Mouse (Mus musculus): ENCODE measurements around the gene Ptprc.

- TF ChIP-seq CTCF (conservative IDR thresholded peaks at IDR 0.05; ENCODE audit: insufficient read depth, insufficient read length, low read depth, low read length) (no peak), POLR2A (IDR thresholded peaks at IDR 0.05; ENCODE audit: low read depth, low read length) (no peak)
Observed at GRCm38 (mm10) chr1:138130145-138130544, 45.4 kb downstream of the Ptprc start.

Measured in kidney, adult 2 months (tissue).